Mouse (Mus musculus) megakaryocyte, embryonic 14.5 days (primary cell): Measurements from ENCODE around the gene Fip1l1.

Experiments
- FLI1 ChIP-seq: IDR thresholded peaks from 2 replicates; pipeline ENCODE4 v1.6.1; 2012; ENCODE audit warnings: low read length, inconsistent platforms, mixed read lengths
- GATA1 ChIP-seq: IDR thresholded peaks from 3 replicates; pipeline ENCODE4 v1.6.1; 2012; ENCODE audit warnings: mixed read lengths, low read length, inconsistent platforms, borderline replicate concordance

DNA sequence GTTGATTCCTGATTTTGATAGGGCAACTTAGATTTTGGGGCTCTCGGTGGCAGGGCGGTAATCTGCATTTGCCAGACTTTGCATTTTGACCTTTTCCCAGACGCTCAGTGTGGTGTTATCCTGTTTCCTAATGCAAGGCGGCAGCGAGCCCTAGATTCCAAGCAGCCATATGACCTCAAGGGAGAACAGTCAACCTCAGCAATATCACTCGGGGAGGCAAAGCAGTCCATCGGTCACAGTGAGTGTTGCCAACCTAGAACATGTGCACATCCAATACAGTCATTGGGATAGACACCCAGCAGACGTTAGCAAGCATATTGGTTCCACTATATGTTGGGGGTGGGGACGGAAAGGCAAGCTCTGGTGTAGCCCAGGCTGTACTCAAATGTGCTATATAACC is 113.0 kb downstream of the Fip1l1 start:
- no peak for TF ChIP-seq GATA1
- TF ChIP-seq FLI1, result no peak
